Mouse (Mus musculus) olfactory bulb, adult 2 months (tissue): Measurements from ENCODE around the gene Rasgef1b. TPM values are rescaled to one million over a fixed set of nuclear protein-coding genes. Genes with fewer than 3 reads are reported as not detected.

ENCODE experiments used
- H3K27ac ChIP-seq: fragments of 200-500 bp; 2 replicates; pipeline ENCODE4 v1.5.1; 2012; ENCODE audit warnings: low read depth, low read length; ENCODE audit not compliant: insufficient read depth
- H3K4me1 ChIP-seq: fragments of 200-500 bp; 2 replicates; pipeline ENCODE4 v1.6.1; 2012; ENCODE audit warnings: low read length; ENCODE audit not compliant: control insufficient read depth, insufficient read depth
- H3K4me3 ChIP-seq: fragments of 200-500 bp; 2 replicates; pipeline ENCODE4 v1.5.1; 2012; ENCODE audit warnings: mild to moderate bottlenecking, low read depth, low read length, moderate library complexity; ENCODE audit not compliant: insufficient read depth
- CTCF ChIP-seq: fragments of 200-500 bp; IDR thresholded peaks from 2 replicates; pipeline ENCODE4 v1.5.1; 2012; ENCODE audit warnings: low read depth, mild to moderate bottlenecking, low read length, moderate library complexity; ENCODE audit not compliant: insufficient read depth
- POLR2A ChIP-seq: fragments of 200-500 bp; IDR thresholded peaks from 2 replicates; pipeline ENCODE4 v1.6.1; 2012; ENCODE audit warnings: mild to moderate bottlenecking, low read depth, low read length, moderate library complexity; ENCODE audit not compliant: insufficient read depth
- WGBS: fragments of 180-500 bp; shearing (Covaris S2); methylation state at CpG from one replicate; pipeline ENCODE4 v1.1.7; 2018; 5-methylcytosine and 5-hydroxymethylcytosine counted together
- polyA plus RNA-seq: library from polyadenylated mRNA; stranded (reverse); fragments of >200 nt; gene quantifications from 2 replicates; pipeline ENCODE4 v1.2.4, GENCODE M21; 2012; ENCODE audit warnings: low replicate concordance; ENCODE audit not compliant: missing spikeins, insufficient read depth, insufficient read length

Gene Rasgef1b
- polyA plus RNA-seq, 1 experiment: not detected

DNA sequence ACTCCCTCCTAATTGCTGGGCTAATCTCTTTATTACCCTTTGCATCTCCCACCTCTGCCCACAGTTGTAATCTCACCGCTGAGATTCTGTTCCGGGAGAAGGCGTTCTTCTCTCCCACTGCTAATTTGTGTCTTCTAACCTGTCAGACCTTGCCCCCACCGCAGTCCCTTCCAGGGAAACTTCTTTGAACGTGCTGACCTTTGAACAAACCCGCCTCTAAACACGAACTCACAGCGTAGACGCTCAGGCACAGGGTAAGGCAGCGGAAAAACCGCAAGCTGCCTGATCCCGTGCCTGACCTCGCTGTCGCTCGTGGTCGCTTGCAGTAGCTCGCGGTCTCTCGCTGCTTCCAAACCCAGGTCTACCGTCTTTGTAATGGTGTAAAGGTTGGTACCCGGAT, 312.0 kb downstream of the Rasgef1b start:
- no peak overlapping the region for H3K27ac ChIP-seq
- WGBS: 95% methylated on average over 21 of the region's 21 CpGs
- no peaks in the 10 kb centered on the region for H3K4me1 ChIP-seq
- no peak for TF ChIP-seq POLR2A
- TF ChIP-seq CTCF: no peak
- no peak overlapping the region for H3K4me3 ChIP-seq

DNA sequence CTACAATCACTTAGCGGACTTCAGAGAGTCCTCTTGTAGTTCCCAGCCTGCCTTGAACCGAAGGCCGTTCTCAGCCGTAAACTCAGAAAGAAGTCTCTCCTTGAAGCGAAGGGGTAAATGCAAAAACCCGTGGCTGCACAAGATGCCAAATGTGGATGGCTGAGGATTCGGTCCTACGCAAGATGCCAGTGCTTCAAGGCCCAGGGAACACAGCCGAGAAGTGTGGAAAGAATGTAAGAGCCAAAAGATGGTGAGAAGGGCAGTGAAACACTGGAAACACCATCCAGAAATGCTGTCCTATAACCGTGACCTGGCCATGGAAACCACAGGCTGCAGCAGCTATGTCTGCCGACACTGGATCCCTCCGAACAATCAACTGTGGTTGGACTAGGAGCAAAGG, 313.2 kb downstream of the Rasgef1b start:
- no peak overlapping the region for H3K4me3 ChIP-seq
- H3K27ac ChIP-seq: no peak overlapping the region
- TF ChIP-seq CTCF: no peak
- TF ChIP-seq POLR2A: no peak
- WGBS: 98% methylated on average over 12 of the region's 12 CpGs
- H3K4me1 ChIP-seq: no peaks in the 10 kb centered on the region

DNA sequence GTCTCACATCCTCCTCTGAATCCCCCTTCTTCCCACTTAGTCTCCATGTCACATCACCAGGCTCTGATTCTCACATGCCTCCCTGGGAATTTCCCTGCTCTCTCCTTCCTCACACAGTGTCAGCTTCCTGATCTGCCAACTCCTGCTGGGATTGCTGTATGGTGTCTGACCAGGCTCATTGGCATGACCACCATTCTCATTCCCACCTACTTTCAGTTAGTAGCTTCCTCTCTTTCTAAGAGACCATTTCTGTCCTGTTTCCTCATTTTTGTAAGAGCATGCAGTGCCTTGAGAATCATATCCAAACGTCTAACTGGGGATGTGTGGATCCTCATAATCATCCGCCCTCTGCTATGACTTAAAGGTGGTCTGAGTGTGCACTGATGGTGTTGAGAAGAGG, 313.8 kb downstream of the Rasgef1b start:
- Histone ChIP-seq H3K4me1 (no peaks in the 10 kb centered on the region), H3K27ac (no peak overlapping the region), H3K4me3 (no peak overlapping the region)
- 87% methylated on average over 2 of the region's 2 CpGs for WGBS
- TF ChIP-seq POLR2A (no peak), CTCF (no peak)

DNA sequence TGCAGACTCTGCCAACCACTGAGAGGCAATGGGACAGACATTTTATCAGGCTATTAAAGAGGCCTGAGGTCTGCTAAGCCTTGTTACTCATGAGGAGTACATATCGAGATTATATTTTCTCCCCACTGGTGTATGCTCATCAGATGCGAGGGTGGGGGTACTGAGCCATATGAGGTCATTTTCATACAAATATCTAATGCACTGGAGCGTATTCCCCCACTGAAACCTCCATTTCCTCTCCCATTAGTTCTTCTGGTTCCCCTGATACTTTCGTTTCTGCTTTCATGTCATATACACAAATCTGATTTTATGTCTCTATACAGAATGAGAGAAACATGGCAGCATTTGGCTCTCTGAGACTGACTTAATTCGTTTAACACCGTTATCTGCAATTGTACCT, 314.6 kb downstream of the Rasgef1b start:
- Histone ChIP-seq H3K4me3 (no peak overlapping the region), H3K4me1 (no peaks in the 10 kb centered on the region), H3K27ac (no peak overlapping the region)
- 94% methylated on average over 6 of the region's 6 CpGs for WGBS
- TF ChIP-seq POLR2A (no peak), CTCF (no peak)

DNA sequence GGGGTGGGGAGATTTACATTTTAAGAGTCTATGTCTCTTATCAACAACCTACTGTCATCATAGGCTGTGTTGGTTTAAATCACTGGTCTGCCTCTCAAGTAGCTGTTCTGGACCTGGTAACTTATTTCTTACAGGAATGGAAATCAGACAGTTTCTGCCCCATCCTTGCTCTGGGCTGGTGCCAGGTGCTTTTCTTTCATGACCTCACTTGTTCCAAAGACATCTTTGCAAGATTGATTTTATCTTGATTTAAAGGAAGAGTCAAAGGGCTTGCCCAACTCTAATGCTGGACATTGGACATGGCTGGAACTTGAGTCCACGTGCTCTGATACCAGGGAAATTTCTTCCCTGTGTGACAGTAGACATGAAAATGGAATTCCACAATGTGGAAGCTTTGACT, 315.0 kb downstream of the Rasgef1b start:
- Histone ChIP-seq H3K4me1 (no peaks in the 10 kb centered on the region), H3K27ac (no peak overlapping the region), H3K4me3 (no peak overlapping the region)
- 95% methylated on average over 1 of the region's 1 CpGs for WGBS
- TF ChIP-seq POLR2A (no peak), CTCF (no peak)

DNA sequence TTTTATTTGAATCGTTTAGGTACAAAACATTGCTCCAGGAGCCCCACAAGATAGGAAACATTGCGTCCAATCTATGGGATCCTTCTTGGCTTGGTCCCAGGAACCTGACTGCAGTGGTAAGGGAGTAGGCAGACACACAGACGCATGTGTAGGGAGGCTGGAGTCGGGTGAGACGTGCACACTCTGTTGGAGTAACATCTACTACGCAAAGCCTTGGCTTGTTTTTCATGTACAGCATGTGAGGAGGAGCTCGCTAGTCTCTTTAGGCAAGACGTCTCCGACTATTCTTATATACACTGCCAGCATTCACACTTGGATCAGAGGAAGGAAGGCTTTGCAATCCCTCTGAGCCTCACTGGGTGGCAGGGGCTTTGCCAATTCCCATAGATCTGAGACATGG, 315.5 kb downstream of the Rasgef1b start:
- H3K4me3 ChIP-seq: no peak overlapping the region
- WGBS: 92% methylated on average over 9 of the region's 9 CpGs
- no peak for TF ChIP-seq CTCF
- no peak for TF ChIP-seq POLR2A
- no peaks in the 10 kb centered on the region for H3K4me1 ChIP-seq
- H3K27ac ChIP-seq: no peak overlapping the region

DNA sequence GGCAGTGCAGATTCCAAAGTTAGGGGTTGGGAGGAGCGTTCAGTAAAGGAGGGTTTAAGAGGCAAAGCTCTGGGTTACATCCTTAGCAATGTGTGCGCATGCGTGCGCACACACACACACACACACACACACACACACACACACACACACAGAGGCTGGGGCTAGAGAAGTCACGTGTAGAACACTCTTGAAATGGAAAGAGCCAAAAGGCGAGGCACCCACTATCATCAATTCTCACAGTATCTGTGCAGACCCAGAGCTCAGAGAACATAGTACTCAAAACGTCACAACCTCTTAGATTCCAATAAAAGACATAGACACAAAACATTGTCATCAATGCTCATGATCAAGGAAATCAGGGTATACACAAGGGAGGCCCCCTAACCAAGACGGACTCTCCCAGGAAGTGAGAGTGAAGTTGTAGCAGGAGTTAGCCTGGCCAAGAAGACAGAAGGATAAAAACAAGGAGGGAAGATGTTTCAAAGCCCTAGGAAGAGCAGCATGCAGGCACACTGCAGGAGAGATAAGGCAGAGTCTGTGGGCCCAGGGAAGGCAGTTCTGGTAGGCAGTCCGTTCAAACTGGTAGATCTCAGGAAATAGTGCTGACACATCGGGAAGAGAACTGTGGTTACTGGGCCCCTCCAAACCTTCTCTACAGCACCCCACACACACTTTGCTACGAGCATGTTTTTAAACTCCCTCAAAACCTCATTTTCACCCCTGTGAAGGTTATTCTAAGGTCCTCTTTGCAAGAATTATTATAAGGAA, 324.3 kb downstream of the Rasgef1b start:
- no peak overlapping the region for H3K27ac ChIP-seq

DNA sequence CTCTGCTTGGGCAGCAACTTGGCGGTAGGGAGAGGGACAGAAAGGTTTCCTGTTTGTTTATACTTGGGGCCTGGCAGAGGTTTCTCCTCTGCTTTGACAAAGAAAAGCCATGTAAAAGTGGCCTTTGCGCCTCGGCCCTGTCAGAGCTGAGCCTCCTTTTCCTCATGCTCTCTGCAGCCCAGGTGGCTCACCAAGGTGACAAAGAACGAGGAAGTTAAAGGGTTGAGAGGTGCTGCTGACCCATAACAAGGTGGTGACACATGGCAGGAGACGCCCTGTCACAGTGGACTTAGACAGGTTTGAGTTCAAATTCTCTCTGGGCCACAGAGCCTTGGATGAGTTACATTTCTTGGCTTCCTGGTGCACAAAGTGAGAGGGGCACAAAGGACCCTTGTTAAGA, 325.5 kb downstream of the Rasgef1b start:
- H3K27ac ChIP-seq: no peak overlapping the region
- peaks cover 11% of the 10 kb centered on the region for H3K4me1 ChIP-seq
- no peak overlapping the region for H3K4me3 ChIP-seq
- no peak for TF ChIP-seq POLR2A
- TF ChIP-seq CTCF: no peak
- 87% methylated on average over 5 of the region's 5 CpGs for WGBS

More for the DNA sequence above, 324.3 kb downstream of the Rasgef1b start:
- Histone ChIP-seq H3K4me3 (no peak overlapping the region), H3K4me1 (peaks cover 11% of the 10 kb centered on the region)
- TF ChIP-seq CTCF (no peak), POLR2A (no peak)
- 94% methylated on average over 11 of the region's 11 CpGs for WGBS

DNA sequence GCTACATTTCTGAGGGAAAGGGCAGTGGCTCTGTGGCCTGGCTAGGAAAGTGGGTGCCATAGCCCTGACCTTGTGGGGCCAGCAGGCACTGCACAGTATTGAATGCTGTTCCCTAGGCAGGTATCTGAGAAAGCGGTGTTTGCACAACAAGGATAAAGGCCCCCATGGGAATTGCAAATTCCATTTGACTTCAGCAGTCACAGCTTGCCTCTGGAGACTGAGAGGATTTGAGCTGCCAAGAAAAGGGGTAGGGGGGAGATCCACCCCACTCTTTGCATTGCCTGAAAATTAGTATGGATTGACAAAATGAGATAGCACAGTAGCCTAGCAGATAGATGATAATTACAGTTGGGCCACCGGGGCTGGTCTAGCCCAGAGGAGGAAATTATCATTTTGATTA, 326.1 kb downstream of the Rasgef1b start:
- Histone ChIP-seq H3K4me1 (peaks cover 11% of the 10 kb centered on the region), H3K27ac (no peak overlapping the region), H3K4me3 (no peak overlapping the region)
- WGBS: 75% methylated on average over 2 of the region's 2 CpGs
- no peak for TF ChIP-seq POLR2A
- no peak for TF ChIP-seq CTCF

DNA sequence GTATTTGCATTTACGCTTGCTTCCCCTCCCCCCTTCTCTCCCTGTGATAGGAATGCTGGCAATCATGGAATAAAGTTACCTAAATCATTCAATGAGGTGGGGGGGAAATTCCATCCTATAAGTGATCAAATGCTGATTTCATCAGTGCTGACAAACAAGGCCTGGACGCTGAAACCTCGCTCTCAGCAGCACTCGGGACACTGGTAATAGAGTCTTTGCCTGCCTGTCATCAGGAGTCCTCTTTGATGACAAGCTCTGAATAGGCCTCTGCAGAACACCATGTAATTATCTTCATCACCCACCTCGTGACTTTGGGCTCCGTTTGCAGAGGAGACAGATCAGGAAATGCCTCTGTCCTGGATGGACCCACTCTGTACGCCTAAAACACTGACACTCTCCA, 326.6 kb downstream of the Rasgef1b start:
- 57% methylated on average over 7 of the region's 7 CpGs for WGBS
- H3K27ac ChIP-seq: no peak overlapping the region
- TF ChIP-seq POLR2A: no peak
- TF ChIP-seq CTCF: no peak
- no peak overlapping the region for H3K4me3 ChIP-seq
- H3K4me1 ChIP-seq: peaks cover 11% of the 10 kb centered on the region
